Mouse (Mus musculus) lung, postnatal 14 days (tissue): ENCODE measurements at regions not wholly inside any gene's neighbourhood (a gene's known extent, or its start where the extent isn't known, plus 50 kb on each side); places are given as distances from the start of the nearest gene placed in this dataset.

Experiments used
- DNase-seq: peaks from one replicate; pipeline ENCODE4 v3.0.0; 2021

DNA sequence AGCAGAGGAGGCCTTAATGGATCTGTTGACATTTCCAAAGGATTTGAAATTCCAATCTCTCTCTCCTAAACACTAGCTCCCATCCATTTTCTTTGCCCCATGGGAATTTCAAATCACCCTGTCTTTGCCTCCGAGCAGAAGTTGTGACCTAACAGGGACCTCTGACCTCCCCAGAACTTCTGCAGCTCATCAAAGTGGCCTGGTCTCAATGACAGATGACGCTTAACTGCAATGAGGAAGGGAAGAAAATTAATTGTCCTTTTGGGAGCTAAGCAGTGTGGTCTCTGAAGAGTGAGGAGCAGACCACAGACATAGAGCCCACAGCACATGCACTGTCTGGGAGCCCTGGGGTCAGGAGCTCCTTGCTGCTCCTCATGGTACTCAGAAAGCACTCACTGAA lies 155.3 kb downstream of the Tox3 start:
- no peak for DNase-seq

DNA sequence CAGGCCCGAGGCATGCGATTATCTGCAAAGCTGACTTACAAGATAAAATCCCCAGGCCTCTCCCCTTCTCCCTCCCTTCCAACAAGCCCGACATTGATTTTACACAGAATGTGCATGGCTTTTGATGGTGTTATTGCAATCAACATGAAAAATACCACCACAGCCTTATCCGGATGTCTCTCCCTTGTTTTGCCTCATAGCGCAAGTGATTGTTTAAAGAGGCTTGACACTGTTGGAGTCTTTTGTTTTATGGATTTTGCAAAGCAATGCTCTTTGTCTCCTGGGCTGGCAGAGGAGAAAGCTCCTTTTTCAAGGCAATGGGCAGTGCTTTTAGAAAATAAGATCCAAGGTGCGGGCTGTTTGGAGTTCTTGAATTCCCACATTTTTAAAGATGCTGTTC lies 165.3 kb downstream of the Tox3 start:
- no peak for DNase-seq

GRCm38 (mm10) chr8:90176771-90177170 lies 171.4 kb downstream of the Tox3 start:
- DNase-seq: no peak

DNA sequence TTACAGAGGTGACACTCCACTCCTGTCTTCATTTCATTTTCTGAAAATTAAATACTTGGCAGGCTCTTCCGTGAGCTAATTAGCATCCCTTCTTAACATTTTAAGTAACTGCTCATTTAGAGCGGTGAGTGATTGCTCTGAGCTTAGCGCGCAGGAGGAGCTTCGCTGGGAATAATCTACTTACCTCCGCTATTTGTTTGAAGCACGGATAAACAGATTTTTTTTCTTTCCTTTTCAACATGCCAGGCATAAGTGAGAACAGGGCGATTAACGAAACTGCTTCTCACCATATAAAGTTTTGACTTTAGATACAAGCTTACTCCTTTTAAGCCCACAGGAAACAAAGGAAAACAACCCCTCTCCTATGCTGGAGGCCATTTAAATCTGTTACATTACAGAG lies 171.8 kb downstream of the Tox3 start:
- no peak for DNase-seq

- no peak for DNase-seq
These were observed 181.5 kb downstream of the Tox3 start for GRCm38 (mm10) chr8:90166639-90167038.

GRCm38 (mm10) chr8:90151477-90151876 lies 196.7 kb downstream of the Tox3 start:
- DNase-seq: no peak

DNA sequence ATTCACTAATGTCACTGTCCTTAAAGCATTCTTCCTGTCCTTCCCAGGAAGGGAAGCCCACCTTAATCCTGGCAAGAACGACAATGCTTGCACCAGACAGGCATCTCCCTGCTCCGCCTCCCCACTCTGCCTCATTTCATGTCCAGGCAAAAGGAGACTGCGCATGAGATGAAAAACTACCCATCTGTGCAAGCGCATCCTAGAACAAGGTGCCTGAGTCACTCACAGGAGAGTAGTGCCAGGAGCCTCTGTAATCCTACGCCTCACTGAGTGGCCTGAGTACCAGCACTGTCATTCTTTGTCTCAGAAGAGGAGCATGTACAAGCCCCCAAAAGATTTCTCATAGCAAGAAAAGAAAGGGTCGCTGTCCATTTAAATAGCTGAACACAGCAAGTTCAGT lies 198.2 kb downstream of the Tox3 start:
- DNase-seq: no peak

DNA sequence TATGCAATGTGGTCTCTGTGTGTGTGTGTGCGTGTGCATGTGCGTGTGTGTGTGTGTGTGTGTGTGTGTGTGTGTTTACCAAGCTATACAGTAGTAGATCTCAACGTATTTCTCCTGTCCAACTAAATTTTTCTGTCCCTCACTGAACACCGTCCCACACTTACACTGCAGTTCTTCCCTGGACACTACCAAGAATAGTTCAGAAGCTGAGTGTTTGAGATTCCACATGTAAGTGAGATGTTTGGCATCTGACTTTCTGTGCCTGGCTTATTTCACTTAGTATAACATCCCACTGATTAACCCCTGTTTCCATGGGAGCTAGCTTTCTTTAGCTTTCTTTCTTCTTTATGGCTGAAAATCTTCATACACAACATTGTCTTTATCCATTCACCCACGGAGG lies 213.5 kb downstream of the Tox3 start:
- no peak for DNase-seq

DNA sequence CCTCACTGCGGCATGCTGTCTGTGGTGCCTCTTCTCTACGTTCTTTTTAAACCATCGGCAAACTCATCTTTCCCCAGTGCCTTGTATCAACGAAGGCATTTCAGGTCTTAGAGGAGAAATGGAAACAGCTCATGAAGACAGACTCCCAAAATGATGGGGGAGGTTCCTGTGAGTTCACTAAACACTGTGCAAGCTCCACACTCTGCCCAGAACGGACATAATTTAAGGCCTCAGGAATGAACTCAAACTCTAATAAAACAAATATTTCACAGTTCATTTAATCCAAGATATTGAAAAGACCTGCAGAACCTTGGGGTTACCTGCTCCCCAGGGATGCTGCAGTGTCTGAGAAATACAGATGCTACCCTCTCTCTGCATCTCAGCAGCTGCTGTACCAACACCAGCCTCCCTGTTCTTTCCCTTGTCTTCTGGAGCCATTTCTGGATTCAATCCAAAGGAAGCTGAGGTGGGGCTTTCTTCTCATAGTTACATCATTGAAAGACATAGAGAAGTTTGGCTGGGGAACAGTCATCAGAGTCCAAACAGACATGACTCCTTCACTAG lies 217.4 kb downstream of the Tox3 start:
- DNase-seq: no peak

- no peak for DNase-seq
These were observed 222.7 kb downstream of the Tox3 start for GRCm38 (mm10) chr8:90125426-90125825.

- DNase-seq: no peak
These were observed 225.0 kb downstream of the Tox3 start for GRCm38 (mm10) chr8:90123101-90123500.

- DNase-seq: no peak
These were observed 226.2 kb downstream of the Tox3 start for GRCm38 (mm10) chr8:90121935-90122334.

GRCm38 (mm10) chr8:90121017-90121416 lies 227.1 kb downstream of the Tox3 start:
- DNase-seq: no peak

- DNase-seq: no peak
These were observed 232.7 kb downstream of the Tox3 start for GRCm38 (mm10) chr8:90115436-90115835.

- no peak for DNase-seq
These were observed 247.6 kb downstream of the Tox3 start for GRCm38 (mm10) chr8:90100509-90100908.

DNA sequence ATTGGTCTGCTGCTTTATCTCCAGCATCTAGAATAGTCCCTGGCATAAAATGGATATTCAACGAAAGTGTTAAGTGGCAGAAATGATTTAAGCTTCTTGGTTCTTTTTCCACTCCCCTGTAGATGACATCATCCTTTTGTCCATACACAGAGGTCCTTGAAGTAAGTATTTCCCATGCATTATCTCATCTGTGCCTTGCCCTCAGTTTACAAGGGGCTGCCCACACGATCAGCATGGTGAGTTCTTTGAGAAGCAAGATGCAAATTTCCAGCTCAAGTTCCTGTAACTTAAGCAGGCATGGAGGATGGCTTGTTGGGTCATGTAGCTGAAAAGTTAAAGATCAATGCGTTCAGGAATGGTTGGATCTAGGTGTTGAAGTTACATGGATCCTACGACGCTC lies 265.5 kb downstream of the Tox3 start:
- no peak for DNase-seq

DNA sequence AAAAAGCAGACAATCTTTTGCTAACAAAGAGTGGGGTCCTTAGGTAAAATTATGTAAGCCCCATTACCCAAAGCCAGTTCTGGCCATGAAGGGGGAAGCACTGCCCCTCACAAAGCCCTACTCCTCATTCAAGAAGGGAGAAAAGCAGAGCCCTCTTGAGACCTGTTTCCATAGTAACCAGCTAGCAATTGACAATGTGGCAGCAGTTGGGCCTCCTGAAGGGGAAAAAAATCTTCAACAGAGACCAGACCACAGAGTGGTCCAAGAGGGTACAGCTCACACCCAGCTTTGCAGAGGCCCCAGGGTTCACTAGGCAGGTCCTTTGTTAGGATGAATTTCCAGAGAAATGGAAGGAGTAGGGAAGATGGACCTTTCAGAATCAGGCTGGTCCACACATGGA lies 271.8 kb downstream of the Tox3 start:
- DNase-seq: no peak

GRCm38 (mm10) chr8:90075796-90076195 lies 272.3 kb downstream of the Tox3 start:
- no peak for DNase-seq

GRCm38 (mm10) chr8:90070006-90070405 lies 278.1 kb downstream of the Tox3 start:
- DNase-seq: no peak

- no peak for DNase-seq
These were observed 278.6 kb downstream of the Tox3 start for GRCm38 (mm10) chr8:90069411-90069993.

- no peak for DNase-seq
These were observed 279.7 kb downstream of the Tox3 start for GRCm38 (mm10) chr8:90068441-90068840.

DNA sequence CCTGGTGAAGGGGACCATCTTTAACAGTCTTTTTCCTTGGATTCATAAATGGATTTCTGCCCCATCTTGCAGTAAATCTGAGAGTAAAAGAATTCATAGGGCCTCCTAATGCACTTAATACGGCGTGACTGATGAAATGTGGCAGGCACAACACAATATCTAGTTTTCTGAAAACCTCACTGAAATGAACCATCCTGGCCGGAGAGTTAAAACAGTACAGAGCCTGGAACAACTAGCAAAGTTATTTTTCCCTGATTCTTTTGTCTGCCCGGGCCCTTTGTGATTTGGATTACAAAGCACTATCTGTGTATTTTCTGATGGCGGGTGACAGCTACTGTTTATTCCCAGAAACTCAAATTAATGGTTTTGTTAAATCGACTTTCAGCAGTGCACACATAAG lies 283.8 kb downstream of the Tox3 start:
- no peak for DNase-seq

- no peak for DNase-seq
These were observed 284.9 kb downstream of the Tox3 start for GRCm38 (mm10) chr8:90063291-90063690.

DNA sequence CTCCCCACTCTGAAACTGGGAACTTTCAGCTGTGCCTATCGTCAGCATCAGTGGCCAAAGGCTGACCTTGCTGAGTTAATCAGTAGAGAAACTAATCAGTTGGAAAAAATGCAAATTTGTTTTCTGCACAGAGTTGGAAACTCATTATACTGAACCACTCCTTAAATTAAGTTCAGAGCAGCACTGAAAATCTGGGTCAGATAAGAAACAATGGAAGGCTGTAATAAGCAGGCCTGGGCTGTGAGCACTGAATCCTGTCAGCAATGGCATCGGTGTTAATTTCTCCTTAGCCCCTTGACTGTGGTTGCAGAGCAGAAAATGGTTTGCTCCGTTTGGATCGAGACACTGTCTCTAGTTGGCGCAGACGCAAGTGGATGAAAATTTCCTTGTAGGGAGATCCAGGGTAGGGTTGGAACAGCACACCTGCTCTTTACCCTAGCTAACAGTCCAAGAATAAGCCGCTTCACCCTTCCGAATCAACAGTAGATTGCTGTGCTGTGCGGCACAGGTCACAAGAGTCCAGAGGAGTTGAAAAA lies 289.4 kb downstream of the Tox3 start:
- DNase-seq: no peak

GRCm38 (mm10) chr8:90056331-90056730 lies 291.8 kb downstream of the Tox3 start:
- no peak for DNase-seq
